Comparison of ENCODE assay signal across 12 mouse cellular contexts in the genomic region with DNA sequence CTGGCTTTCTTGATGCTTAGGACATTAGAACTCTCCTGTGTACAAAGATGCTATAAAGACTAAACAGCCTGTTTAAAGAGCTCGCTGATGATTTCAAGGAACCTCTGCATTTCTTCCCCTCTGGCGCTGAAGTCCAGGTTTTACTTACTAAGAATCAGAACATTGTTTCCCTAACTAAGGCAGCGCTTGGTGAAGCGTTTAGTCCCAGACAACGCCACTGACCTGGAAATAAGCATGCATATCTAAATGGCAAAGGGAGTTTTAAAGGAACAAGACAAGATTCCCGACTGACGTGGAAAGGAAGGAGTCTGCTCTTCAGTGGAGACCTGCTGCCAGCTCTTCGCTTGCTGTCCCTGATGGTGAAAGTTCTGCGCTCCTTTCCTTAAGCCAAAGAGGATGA.
"Had no signal": no experiment of that assay in that cellular context is flagged by ENCODE, and none has a peak within 500 bp of the region (broad histone marks: within the 10 kb centered on the region; RNA-seq: fewer than 3 reads in every experiment).

No protein-coding gene starts in this region.

- H3K4me2 ChIP-seq: hindbrain, embryonic 14.5 days; limb, embryonic 13.5 days; neural tube, embryonic 12.5 days had no signal

- H3K4me1 ChIP-seq: limb, embryonic 13.5 days; neural tube, embryonic 12.5 days had no signal

- DNase-seq: left cerebral cortex, postnatal 4 days; lung, adult 18-20 months; lung, postnatal 36 days; midbrain, embryonic 14.5 days; right cerebral cortex, postnatal 14 days; thymus, adult 18-20 months; thymus, postnatal 14 days had no signal

- H3K9ac ChIP-seq: hindbrain, embryonic 14.5 days; limb, embryonic 13.5 days; liver, embryonic 14.5 days; neural tube, embryonic 12.5 days had no signal

- H3K27me3 ChIP-seq: limb, embryonic 13.5 days; neural tube, embryonic 12.5 days had no signal

- H3K27ac ChIP-seq: hindbrain, embryonic 14.5 days; limb, embryonic 13.5 days; liver, embryonic 14.5 days; neural tube, embryonic 12.5 days had no signal

- ATAC-seq: intestine, postnatal 0 days had no signal

- H3K9me3 ChIP-seq: limb, embryonic 13.5 days; neural tube, embryonic 12.5 days had no signal

- H3K4me3 ChIP-seq: limb, embryonic 13.5 days; neural tube, embryonic 12.5 days had no signal

- H3K36me3 ChIP-seq: limb, embryonic 13.5 days; neural tube, embryonic 12.5 days had no signal
